Mouse (Mus musculus) cortical plate, adult 2 months (tissue): ENCODE results near the gene Tmem104.

ENCODE experiments used
- CTCF ChIP-seq: fragments of 200-500 bp; IDR thresholded peaks from 2 replicates; pipeline ENCODE4 v1.5.1; 2011; ENCODE audit warnings: mild to moderate bottlenecking, control low read depth, low read length; ENCODE audit not compliant: insufficient read depth; ENCODE audit errors: extremely low read depth
- POLR2A ChIP-seq: fragments of 200-500 bp; IDR thresholded peaks from 2 replicates; pipeline ENCODE4 v1.6.1; 2011; ENCODE audit warnings: mild to moderate bottlenecking, low read length, control low read depth; ENCODE audit not compliant: insufficient read depth; ENCODE audit errors: extremely low read depth

DNA sequence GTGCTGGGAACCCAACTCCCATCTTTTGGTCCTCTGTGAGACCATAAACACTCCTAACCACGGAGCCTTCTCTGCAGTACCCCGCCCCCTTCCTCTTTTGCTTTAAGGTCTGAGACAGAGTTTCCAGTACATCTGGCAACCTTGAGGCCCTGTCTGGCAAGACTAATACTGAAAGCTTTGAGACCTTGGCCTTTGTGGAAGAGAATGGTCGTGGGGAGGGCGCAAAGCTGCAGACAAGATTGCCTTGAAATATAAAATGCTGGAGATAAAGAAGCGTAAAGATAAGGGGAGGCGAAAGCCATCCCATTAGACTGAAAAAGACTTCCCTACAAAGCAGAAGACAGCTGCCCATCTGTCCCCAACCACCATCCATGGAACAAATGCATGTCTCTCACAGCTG, 88.2 kb downstream of the Tmem104 start:
- TF ChIP-seq CTCF (no peak), POLR2A (no peak)
